Mouse (Mus musculus) ES-E14 (cell line): Measurements from ENCODE around the gene Styx.

Experiments used
- MAFK ChIP-seq: IDR thresholded peaks from 2 replicates; pipeline ENCODE4 v1.6.1; 2014; ENCODE audit warnings: mild to moderate bottlenecking, low read depth, low read length, inconsistent platforms; ENCODE audit not compliant: insufficient read depth
- ZC3H11A ChIP-seq: IDR thresholded peaks from 2 replicates; pipeline ENCODE4 v1.6.1; 2012; ENCODE audit warnings: low read depth, mild to moderate bottlenecking, inconsistent platforms, low read length, borderline replicate concordance
- ZNF384 ChIP-seq: IDR thresholded peaks from 2 replicates; pipeline ENCODE4 v1.6.1; 2012; ENCODE audit warnings: low read depth, low read length, inconsistent platforms

DNA sequence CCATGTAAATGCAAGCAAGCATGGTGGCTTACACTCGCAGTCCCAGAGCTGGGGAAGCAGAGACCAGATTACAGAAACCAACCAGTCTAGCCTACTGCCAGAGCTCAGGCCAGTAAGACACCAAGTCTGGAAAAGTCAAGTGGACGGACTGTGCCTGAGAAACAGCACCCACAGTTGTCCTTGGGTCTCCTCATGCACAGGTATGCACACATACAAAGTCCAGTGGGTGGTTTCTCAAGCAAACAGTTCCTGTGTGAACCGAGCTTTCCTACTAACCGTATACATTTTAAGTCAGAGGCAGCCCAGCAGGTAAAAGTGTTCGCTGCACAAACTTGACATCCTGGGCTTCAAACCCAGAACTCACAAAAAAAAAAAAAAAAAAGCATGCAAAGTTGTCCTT, 45.0 kb upstream of the Styx start:
- TF ChIP-seq ZC3H11A (no peak), ZNF384 (no peak), MAFK (no peak)
